Mouse (Mus musculus) hindbrain, postnatal 0 days (tissue): ENCODE measurements around the gene Mphosph6. TPM values are rescaled to one million over a fixed set of nuclear protein-coding genes. Genes with fewer than 3 reads are reported as not detected.

Experiments
- ATAC-seq: fragments of 200-750 bp; cut with Nextera tagmentation; 2 replicates; pipeline ENCODE4 v1.8.0; 2017; ENCODE audit warnings: mild to moderate bottlenecking, moderate TSS enrichment, moderate library complexity
- DNase-seq: peaks from one replicate; pipeline ENCODE4 v3.0.0-alpha.2; 2015; ENCODE audit warnings: low spot score
- H3K27ac ChIP-seq: fragments of 300-500 bp; sonication (generic); 2 replicates; pipeline ENCODE4 v1.5.1; 2014; ENCODE audit warnings: mild to moderate bottlenecking
- H3K27me3 ChIP-seq: fragments of 300-500 bp; sonication (generic); 2 replicates; pipeline ENCODE4 v1.6.1; 2014; ENCODE audit warnings: low read length, mixed read lengths; ENCODE audit not compliant: insufficient read depth
- H3K36me3 ChIP-seq: fragments of 300-500 bp; sonication (generic); 2 replicates; pipeline ENCODE4 v1.6.1; 2014; ENCODE audit warnings: low read length, mixed read lengths; ENCODE audit not compliant: insufficient read depth
- H3K4me1 ChIP-seq: fragments of 300-500 bp; sonication (generic); 2 replicates; pipeline ENCODE4 v1.6.1; 2014; ENCODE audit warnings: antibody characterized with exemption, low read length, mixed read lengths; ENCODE audit not compliant: insufficient read depth
- H3K4me2 ChIP-seq: fragments of 300-500 bp; sonication (generic); 2 replicates; pipeline ENCODE4 v1.6.1; 2014; ENCODE audit warnings: low read depth, mild to moderate bottlenecking, low read length, moderate library complexity, mixed read lengths
- H3K4me3 ChIP-seq: fragments of 300-500 bp; sonication (generic); 2 replicates; pipeline ENCODE4 v1.5.1; 2014; ENCODE audit warnings: low read length
- H3K9ac ChIP-seq: fragments of 300-500 bp; sonication (generic); replicated peaks from 2 replicates; pipeline ENCODE4 v1.6.1; 2014; ENCODE audit warnings: mild to moderate bottlenecking, low read length, moderate library complexity, mixed read lengths
- H3K9me3 ChIP-seq: fragments of 300-500 bp; sonication (generic); 2 replicates; pipeline ENCODE4 v1.6.1; 2016; ENCODE audit warnings: low read length, mixed read lengths
- CTCF ChIP-seq: IDR thresholded peaks from 2 replicates; pipeline ENCODE4 v1.5.1; 2016; ENCODE audit warnings: antibody characterized with exemption, control low read depth, low read depth
- whole genome bisulfite sequencing: fragments of 180-500 bp; shearing (Covaris S2); extraction: QIAGEN DNeasy Blood & Tissue Kit; methylation state at CpG from one replicate; pipeline ENCODE4 v1.1.7; 2014; 5-methylcytosine and 5-hydroxymethylcytosine counted together
- polyA plus RNA-seq: library from polyadenylated mRNA; unstranded; fragments of >200 nt; fragmentation: Nextera tagmentation; extraction: Ambion mirVana; gene quantifications from 2 replicates; pipeline ENCODE4 v1.2.1, GENCODE M21; 2015
- total RNA-seq: library from RNA; depleted of rRNA; stranded (reverse); fragments of >200 nt; gene quantifications from 2 replicates; pipeline ENCODE4 v1.2.3, GENCODE M21; 2014

The Mphosph6 gene
- total and polyA plus RNA-seq, 2 experiments from 2014 or later: 12.8 to 41.0 TPM

- Histone ChIP-seq H3K9me3 (no peaks in the 10 kb centered on the region), H3K4me1 (no peaks in the 10 kb centered on the region), H3K36me3 (no peaks in the 10 kb centered on the region), H3K4me3 (no peak overlapping the region), H3K27ac (no peak overlapping the region), H3K9ac (no peak overlapping the region), H3K4me2 (no peak overlapping the region), H3K27me3 (no peaks in the 10 kb centered on the region)
- WGBS: 53% methylated on average over 6 of the region's 6 CpGs
- ATAC-seq (no peak), DNase-seq (no peak)
- TF ChIP-seq CTCF: no peak
Measured at GRCm38 (mm10) chr8:117781375-117782129, 20.2 kb downstream of the Mphosph6 start.

DNA sequence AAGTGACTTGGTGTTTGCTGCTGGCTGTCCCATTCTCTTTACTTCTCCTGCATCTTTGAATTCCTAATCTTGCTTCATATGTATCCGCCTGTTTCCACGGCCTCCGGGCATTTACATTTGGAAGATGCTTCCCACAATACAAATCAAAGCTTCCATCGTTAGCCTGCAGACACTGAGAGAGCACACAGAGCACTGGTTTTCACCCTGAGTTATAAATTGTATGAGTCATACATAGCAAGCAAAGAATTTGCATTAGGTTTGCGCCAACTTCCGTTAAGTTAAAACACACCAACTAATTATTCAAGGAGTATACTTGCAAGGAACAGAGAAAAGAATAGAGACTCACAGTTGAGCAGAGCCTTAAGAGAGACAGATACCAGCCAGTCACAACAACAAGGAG lies 22.4 kb downstream of the Mphosph6 start:
- H3K4me1 ChIP-seq: no peaks in the 10 kb centered on the region
- H3K27me3 ChIP-seq: no peaks in the 10 kb centered on the region
- no peak overlapping the region for H3K4me2 ChIP-seq
- H3K9me3 ChIP-seq: no peaks in the 10 kb centered on the region
- no peak for TF ChIP-seq CTCF
- H3K4me3 ChIP-seq: no peak overlapping the region
- DNase-seq: no peak
- no peak overlapping the region for H3K27ac ChIP-seq
- ATAC-seq: no peak
- WGBS: 78% methylated on average over 6 of the region's 6 CpGs
- H3K36me3 ChIP-seq: no peaks in the 10 kb centered on the region
- H3K9ac ChIP-seq: no peak overlapping the region

DNA sequence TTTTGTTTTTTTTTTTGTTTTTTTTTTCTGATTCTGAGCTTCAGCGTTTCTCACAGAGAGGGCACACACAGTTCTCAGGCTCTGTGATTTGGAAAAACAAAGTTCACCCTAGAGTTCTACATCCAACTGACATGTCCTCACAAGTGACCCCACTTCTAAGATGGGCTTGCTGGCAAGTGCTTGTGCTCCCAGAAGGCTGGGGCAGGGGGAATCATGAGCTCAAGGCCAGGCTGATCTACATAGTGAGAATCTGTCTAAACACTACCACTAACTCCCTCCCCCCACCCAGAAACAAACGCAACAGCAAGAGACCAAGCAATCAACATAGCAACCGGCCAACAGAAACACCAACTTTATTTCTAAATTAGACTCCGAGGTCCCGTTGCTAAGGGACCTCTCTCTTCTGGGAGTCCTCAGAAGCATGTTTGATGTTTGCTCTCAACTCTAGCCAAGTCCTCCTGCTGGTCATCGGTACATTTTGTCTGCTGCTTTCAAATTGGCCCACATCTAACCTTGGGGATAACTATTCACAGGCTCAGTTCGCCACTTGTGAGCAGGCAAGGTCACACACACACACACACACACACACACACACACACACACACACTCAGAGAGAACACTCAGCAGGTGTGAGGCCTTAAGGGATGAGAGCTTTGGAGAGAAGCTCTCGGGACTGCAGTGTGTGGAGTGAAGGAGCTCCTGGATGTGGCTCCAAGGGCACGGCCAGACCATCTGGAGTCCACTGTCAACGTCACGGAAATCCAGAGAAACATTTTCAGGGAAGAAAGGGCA lies 23.0 kb downstream of the Mphosph6 start:
- Histone ChIP-seq H3K4me1 (no peaks in the 10 kb centered on the region), H3K9me3 (no peaks in the 10 kb centered on the region), H3K27me3 (no peaks in the 10 kb centered on the region), H3K4me2 (no peak overlapping the region), H3K4me3 (no peak overlapping the region), H3K36me3 (no peaks in the 10 kb centered on the region), H3K9ac (no peak overlapping the region), H3K27ac (no peak overlapping the region)
- TF ChIP-seq CTCF: no peak
- WGBS: 67% methylated on average over 11 of the region's 11 CpGs
- DNase-seq: peak; percentile 18
- ATAC-seq: no peak

DNA sequence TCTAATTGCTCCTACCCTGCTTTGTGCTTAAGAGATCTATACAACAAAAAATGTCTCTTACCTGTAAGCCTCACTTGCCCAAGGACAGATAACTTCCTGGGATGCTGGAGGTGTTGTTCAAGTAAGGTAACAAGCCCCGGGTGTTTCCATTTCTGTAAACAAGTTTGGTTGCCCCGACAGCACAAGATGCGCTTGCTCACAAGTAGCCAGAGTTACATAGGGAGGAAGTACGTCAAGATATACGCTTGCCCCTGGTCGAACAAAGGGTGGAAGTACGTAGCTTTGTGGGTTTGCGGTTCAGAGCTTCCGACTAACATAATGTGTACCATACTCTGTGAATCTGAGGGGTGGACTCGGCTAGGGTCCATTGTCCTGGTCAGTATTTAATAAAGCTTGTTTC lies 25.7 kb downstream of the Mphosph6 start:
- WGBS: 84% methylated on average over 10 of the region's 10 CpGs
- no peaks in the 10 kb centered on the region for H3K9me3 ChIP-seq
- DNase-seq (no peak), ATAC-seq (no peak)
- H3K4me3 ChIP-seq: no peak overlapping the region
- H3K4me1 ChIP-seq: no peaks in the 10 kb centered on the region
- TF ChIP-seq CTCF: no peak
- H3K4me2 ChIP-seq: no peak overlapping the region
- H3K9ac ChIP-seq: no peak overlapping the region
- H3K27me3 ChIP-seq: no peaks in the 10 kb centered on the region
- H3K27ac ChIP-seq: no peak overlapping the region
- H3K36me3 ChIP-seq: no peaks in the 10 kb centered on the region

- no peak overlapping the region for H3K4me3 ChIP-seq
- no peaks in the 10 kb centered on the region for H3K4me1 ChIP-seq
- TF ChIP-seq CTCF: no peak
- H3K9me3 ChIP-seq: no peaks in the 10 kb centered on the region
- no peaks in the 10 kb centered on the region for H3K27me3 ChIP-seq
- H3K4me2 ChIP-seq: no peak overlapping the region
- 44% methylated on average over 10 of the region's 10 CpGs for WGBS
- H3K36me3 ChIP-seq: no peaks in the 10 kb centered on the region
- H3K9ac ChIP-seq: no peak overlapping the region
- ATAC-seq (no peak), DNase-seq (no peak)
- H3K27ac ChIP-seq: no peak overlapping the region
Measured at GRCm38 (mm10) chr8:117775626-117776025, 26.1 kb downstream of the Mphosph6 start.

- Histone ChIP-seq H3K27ac (no peak overlapping the region), H3K36me3 (no peaks in the 10 kb centered on the region), H3K27me3 (no peaks in the 10 kb centered on the region), H3K9me3 (no peaks in the 10 kb centered on the region), H3K4me2 (no peak overlapping the region), H3K4me3 (no peak overlapping the region), H3K4me1 (no peaks in the 10 kb centered on the region), H3K9ac (no peak overlapping the region)
- TF ChIP-seq CTCF: peak; percentile 40
- DNase-seq (no peak), ATAC-seq (no peak)
- WGBS: 68% methylated on average over 2 of the region's 2 CpGs
Measured at GRCm38 (mm10) chr8:117772597-117772996, 29.1 kb downstream of the Mphosph6 start.

DNA sequence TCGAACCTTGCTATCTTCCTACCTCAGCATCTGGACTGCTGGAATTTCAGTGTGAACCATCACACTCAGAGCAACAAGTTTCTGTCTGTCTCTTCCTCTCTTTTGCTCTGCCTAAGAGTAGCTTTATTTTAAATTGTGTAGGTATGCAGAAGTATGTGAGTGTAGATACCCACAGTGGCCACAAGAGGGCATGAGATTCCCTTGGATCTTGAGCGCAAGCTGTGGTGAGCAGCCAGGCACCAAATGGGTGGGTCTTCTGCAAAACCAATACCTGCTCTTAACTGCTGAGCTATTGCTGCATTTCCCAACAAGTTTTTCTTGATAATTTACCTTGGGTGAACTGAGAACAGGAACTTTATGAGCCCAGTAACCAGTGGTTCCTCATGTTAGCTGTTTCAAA lies 29.6 kb downstream of the Mphosph6 start:
- no peaks in the 10 kb centered on the region for H3K27me3 ChIP-seq
- no peak overlapping the region for H3K4me3 ChIP-seq
- H3K27ac ChIP-seq: no peak overlapping the region
- 75% methylated on average over 2 of the region's 2 CpGs for WGBS
- DNase-seq: peak; percentile 77
- no peaks in the 10 kb centered on the region for H3K9me3 ChIP-seq
- H3K4me2 ChIP-seq: no peak overlapping the region
- TF ChIP-seq CTCF: peak; percentile 83
- H3K36me3 ChIP-seq: no peaks in the 10 kb centered on the region
- H3K9ac ChIP-seq: no peak overlapping the region
- no peak for ATAC-seq
- H3K4me1 ChIP-seq: no peaks in the 10 kb centered on the region
